In genomic region chr7:96102727-96103126, GRCm38 (mm10) we compare ENCODE assay signal across 23 mouse cellular contexts.
DNase-seq lines count a peak whose midpoint lies in the region; ATAC-seq and TF ChIP-seq lines count a peak whose summit lies in the region.
"Had no signal": no experiment of that assay in that cellular context is flagged by ENCODE, and none has a peak within 500 bp of the region (broad histone marks: within the 10 kb centered on the region; RNA-seq: fewer than 3 reads in every experiment).

No protein-coding gene starts in this region.

- peak; percentile 74 for ATAC-seq in kidney, embryonic 15.5 days (replicated peaks; ENCODE audit: low FRiP score)
- peak; percentile 86 for ATAC-seq in stomach, embryonic 14.5 days (ENCODE audit: insufficient number of reproducible peaks, insufficient read depth, low FRiP score, low read depth)
- no peak for ATAC-seq in stomach, postnatal 0 days (ENCODE audit: low FRiP score, low TSS enrichment)
- peak; percentile 47; the same call in 1 of the 2 replicates for ATAC-seq in intestine, embryonic 15.5 days
- no peak for ATAC-seq in forebrain, embryonic 13.5 days
- ATAC-seq: forebrain, embryonic 14.5 days; hindbrain, embryonic 16.5 days; liver, embryonic 12.5 days; midbrain, embryonic 13.5 days had no signal

- 15% methylated on average over 6 of the region's 6 CpGs for WGBS in kidney, embryonic 15.5 days
- WGBS in kidney, adult 2 months: 34% methylated on average over 6 of the region's 6 CpGs
- WGBS in stomach, embryonic 14.5 days: 15% methylated on average over 6 of the region's 6 CpGs
- 21% methylated on average over 6 of the region's 6 CpGs for WGBS in stomach, postnatal 0 days
- WGBS in intestine, embryonic 15.5 days: 34% methylated on average over 6 of the region's 6 CpGs
- 87% methylated on average over 6 of the region's 6 CpGs for WGBS in forebrain, embryonic 13.5 days

- DNase-seq in kidney, adult 2 months: no peak
- DNase-seq in stomach, postnatal 0 days (ENCODE audit: low spot score): no peak
- no peak for DNase-seq in gastrocnemius, adult 2 months
- DNase-seq: adrenal gland, adult 2 months; cerebellum, adult 11-12 months; cerebellum, postnatal 14 days; embryo, embryonic 11 days; gastrocnemius, postnatal 10 days; kidney, adult 8-10 months; lung, adult 18-20 months; right cerebral cortex, postnatal 14 days; thymus, postnatal 25 days had no signal

- no peaks in the 10 kb centered on the region for H3K27me3 ChIP-seq in kidney, embryonic 15.5 days
- H3K27me3 ChIP-seq in kidney, adult 2 months (replicated peaks; ENCODE audit: control insufficient read depth, insufficient read depth, low read length): no peaks in the 10 kb centered on the region
- H3K27me3 ChIP-seq in stomach, embryonic 14.5 days (ENCODE audit: control insufficient read depth, insufficient read depth, low read length): no peaks in the 10 kb centered on the region
- no peaks in the 10 kb centered on the region for H3K27me3 ChIP-seq in stomach, postnatal 0 days (ENCODE audit: control insufficient read depth, insufficient read depth, low read length)
- H3K27me3 ChIP-seq in intestine, embryonic 15.5 days (replicated peaks): no peaks in the 10 kb centered on the region
- no peaks in the 10 kb centered on the region for H3K27me3 ChIP-seq in forebrain, embryonic 13.5 days
- H3K27me3 ChIP-seq: liver, embryonic 12.5 days; midbrain, embryonic 13.5 days had no signal

- peaks cover 4% of the 10 kb centered on the region; the same call in 1 of the 2 replicates for H3K4me1 ChIP-seq in kidney, embryonic 15.5 days
- H3K4me1 ChIP-seq in kidney, adult 2 months (ENCODE audit: control insufficient read depth, insufficient read depth, low read length): no peaks in the 10 kb centered on the region
- H3K4me1 ChIP-seq in stomach, embryonic 14.5 days (ENCODE audit: control insufficient read depth, insufficient read depth, low read length): 0 out of 2 replicates have a peak, but pooled peaks cover 2% of the 10 kb centered on the region
- H3K4me1 ChIP-seq in stomach, postnatal 0 days (replicated peaks; ENCODE audit: control insufficient read depth, insufficient read depth): no peaks in the 10 kb centered on the region
- no peaks in the 10 kb centered on the region for H3K4me1 ChIP-seq in intestine, embryonic 15.5 days (replicated peaks)
- H3K4me1 ChIP-seq in forebrain, embryonic 13.5 days: no peaks in the 10 kb centered on the region
- H3K4me1 ChIP-seq: hindbrain, embryonic 10.5 days; liver, embryonic 12.5 days had no signal

- H3K4me2 ChIP-seq in kidney, embryonic 15.5 days: no peak overlapping the region
- no peak overlapping the region for H3K4me2 ChIP-seq in stomach, embryonic 14.5 days (replicated peaks; ENCODE audit: low read depth, low read length)
- no peak overlapping the region for H3K4me2 ChIP-seq in stomach, postnatal 0 days (replicated peaks; ENCODE audit: low read depth)
- no peak overlapping the region for H3K4me2 ChIP-seq in intestine, embryonic 15.5 days (replicated peaks)
- H3K4me2 ChIP-seq in forebrain, embryonic 13.5 days: no peak overlapping the region
- H3K4me2 ChIP-seq: liver, embryonic 12.5 days; midbrain, embryonic 13.5 days had no signal

- TF ChIP-seq POLR2A in kidney, adult 2 months (IDR thresholded peaks at IDR 0.05; ENCODE audit: low read depth, low read length): no peak

- H3K9ac ChIP-seq in kidney, embryonic 15.5 days: no peak overlapping the region
- no peak overlapping the region for H3K9ac ChIP-seq in stomach, embryonic 14.5 days (replicated peaks; ENCODE audit: low read depth, low read length)
- no peak overlapping the region for H3K9ac ChIP-seq in stomach, postnatal 0 days (ENCODE audit: low read length)
- no peak overlapping the region for H3K9ac ChIP-seq in intestine, embryonic 15.5 days
- no peak overlapping the region for H3K9ac ChIP-seq in forebrain, embryonic 13.5 days
- H3K9ac ChIP-seq: liver, embryonic 12.5 days; midbrain, embryonic 13.5 days had no signal

- no peak for TF ChIP-seq CTCF in kidney, adult 2 months (conservative IDR thresholded peaks at IDR 0.05; ENCODE audit: insufficient read depth, insufficient read length, low read depth, low read length)
- TF ChIP-seq CTCF in stomach, postnatal 0 days (IDR thresholded peaks at IDR 0.05; ENCODE audit: low read depth): no peak
- TF ChIP-seq CTCF in gastrocnemius, adult 2 months (IDR thresholded peaks at IDR 0.05): no peak

- no peak overlapping the region for H3K27ac ChIP-seq in kidney, embryonic 15.5 days
- no peak overlapping the region for H3K27ac ChIP-seq in kidney, adult 2 months (ENCODE audit: insufficient read depth, low read depth, low read length)
- H3K27ac ChIP-seq in stomach, embryonic 14.5 days (ENCODE audit: low read length): peak overlapping the region; percentile 15; the same call in 1 of the 2 replicates
- H3K27ac ChIP-seq in stomach, postnatal 0 days (replicated peaks): no peak overlapping the region
- H3K27ac ChIP-seq in intestine, embryonic 15.5 days: no peak overlapping the region
- H3K27ac ChIP-seq in gastrocnemius, adult 2 months: no peak overlapping the region
- H3K27ac ChIP-seq in forebrain, embryonic 13.5 days: no peak overlapping the region
- H3K27ac ChIP-seq: heart, embryonic 10.5 days; hindbrain, embryonic 10.5 days; liver, embryonic 12.5 days; midbrain, embryonic 13.5 days had no signal

- no peak for TF ChIP-seq EP300 in stomach, postnatal 0 days (optimal IDR thresholded peaks at IDR 0.05)

- H3K9me3 ChIP-seq in kidney, embryonic 15.5 days (replicated peaks): no peaks in the 10 kb centered on the region
- no peaks in the 10 kb centered on the region for H3K9me3 ChIP-seq in stomach, embryonic 14.5 days (ENCODE audit: control insufficient read depth, low read depth, low read length)
- no peaks in the 10 kb centered on the region for H3K9me3 ChIP-seq in stomach, postnatal 0 days (ENCODE audit: control insufficient read depth, low read length)
- H3K9me3 ChIP-seq in intestine, embryonic 15.5 days: no peaks in the 10 kb centered on the region
- no peaks in the 10 kb centered on the region for H3K9me3 ChIP-seq in forebrain, embryonic 13.5 days (replicated peaks)
- H3K9me3 ChIP-seq: heart, embryonic 10.5 days; hindbrain, embryonic 10.5 days; liver, embryonic 12.5 days; midbrain, embryonic 13.5 days had no signal

- no peak overlapping the region for H3K4me3 ChIP-seq in kidney, embryonic 15.5 days (replicated peaks)
- no peak overlapping the region for H3K4me3 ChIP-seq in kidney, adult 2 months (ENCODE audit: insufficient read depth, low read depth, low read length)
- H3K4me3 ChIP-seq in stomach, embryonic 14.5 days (ENCODE audit: low read depth, low read length): no peak overlapping the region
- H3K4me3 ChIP-seq in stomach, postnatal 0 days (ENCODE audit: low read depth, low read length): no peak overlapping the region
- H3K4me3 ChIP-seq in intestine, embryonic 15.5 days (replicated peaks): no peak overlapping the region
- no peak overlapping the region for H3K4me3 ChIP-seq in gastrocnemius, adult 2 months
- no peak overlapping the region for H3K4me3 ChIP-seq in forebrain, embryonic 13.5 days
- H3K4me3 ChIP-seq: erythroblast, embryonic 14.5 days; heart, embryonic 10.5 days; hindbrain, embryonic 10.5 days; liver, embryonic 12.5 days; midbrain, embryonic 13.5 days had no signal

- H3K36me3 ChIP-seq in kidney, embryonic 15.5 days: no peaks in the 10 kb centered on the region
- no peaks in the 10 kb centered on the region for H3K36me3 ChIP-seq in kidney, adult 2 months (ENCODE audit: control insufficient read depth, insufficient read depth, low read length)
- H3K36me3 ChIP-seq in stomach, embryonic 14.5 days (ENCODE audit: control insufficient read depth, insufficient read depth, low read length): no peaks in the 10 kb centered on the region
- H3K36me3 ChIP-seq in stomach, postnatal 0 days (ENCODE audit: control insufficient read depth, insufficient read depth, low read length): no peaks in the 10 kb centered on the region
- no peaks in the 10 kb centered on the region for H3K36me3 ChIP-seq in intestine, embryonic 15.5 days
- no peaks in the 10 kb centered on the region for H3K36me3 ChIP-seq in forebrain, embryonic 13.5 days (ENCODE audit: poor library complexity, severe bottlenecking)
- H3K36me3 ChIP-seq: heart, embryonic 10.5 days; hindbrain, embryonic 10.5 days; liver, embryonic 12.5 days; midbrain, embryonic 13.5 days had no signal

- intact Hi-C loops in gastrocnemius, adult 2 months (cut with DNase I): no loop called here

Comparison
In these comparisons a context has a peak if more than half of its experiments do, and no peak if none do; other contexts are left out.
1. ATAC-seq: peak in kidney, embryonic 15.5 days (single experiment), stomach, embryonic 14.5 days (single experiment) and intestine, embryonic 15.5 days (single experiment); none in stomach, postnatal 0 days (single experiment) and forebrain, embryonic 13.5 days (single experiment).